Mouse (Mus musculus): ENCODE measurements around the gene Nmu.

- TF ChIP-seq POLR2A (IDR thresholded peaks at IDR 0.05; ENCODE audit: insufficient read depth, low read depth, low read length) (no peak), CTCF (IDR thresholded peaks at IDR 0.05; ENCODE audit: insufficient read depth, low read depth, low read length) (no peak)
Observed at GRCm38 (mm10) chr5:76302009-76302408, 61.6 kb downstream of the Nmu start.
